Mouse (Mus musculus) heart, adult 2 months (tissue): Measurements from ENCODE around the gene Dnajc8. TPM values are rescaled to one million over a fixed set of nuclear protein-coding genes. Genes with fewer than 3 reads are reported as not detected.

Source experiments
- DNase-seq, 2 experiments: peaks; one replicate each; pipeline ENCODE4 v3.0.0; 2021
- H3K27ac ChIP-seq: fragments of 200-600 bp; 2 replicates; pipeline ENCODE4 v1.8.1; 2022
- H3K27me3 ChIP-seq: fragments of 200-500 bp; 2 replicates; pipeline ENCODE4 v1.6.1; 2012; ENCODE audit warnings: mild to moderate bottlenecking, low read length, inconsistent platforms, mixed read lengths; ENCODE audit not compliant: control insufficient read depth, insufficient read depth
- H3K36me3 ChIP-seq: fragments of 200-500 bp; 2 replicates; pipeline ENCODE4 v1.6.1; 2012; ENCODE audit warnings: low read length, inconsistent platforms; ENCODE audit not compliant: control insufficient read depth, insufficient read depth
- H3K4me1 ChIP-seq: fragments of 200-500 bp; 2 replicates; pipeline ENCODE4 v1.6.1; 2011; ENCODE audit warnings: low read length; ENCODE audit not compliant: control insufficient read depth, insufficient read depth
- H3K4me3 ChIP-seq: fragments of 200-600 bp; 2 replicates; pipeline ENCODE4 v1.8.1; 2022
- H3K79me2 ChIP-seq: fragments of 200-500 bp; replicated peaks from 2 replicates; pipeline ENCODE4 v1.6.1; 2012; ENCODE audit warnings: mild to moderate bottlenecking, inconsistent platforms, low read length, moderate library complexity, mixed read lengths; ENCODE audit not compliant: control insufficient read depth, insufficient read depth
- H3K9ac ChIP-seq: fragments of 200-500 bp; 2 replicates; pipeline ENCODE4 v1.6.1; 2012; ENCODE audit warnings: low read depth, mild to moderate bottlenecking, control low read depth, inconsistent platforms, low read length, mixed read lengths
- CTCF ChIP-seq: fragments of 200-600 bp; IDR thresholded peaks from 2 replicates; pipeline ENCODE4 v1.8.1; 2022; ENCODE audit warnings: antibody characterized with exemption, mild to moderate bottlenecking, moderate library complexity
- EP300 ChIP-seq: fragments of 200-500 bp; IDR thresholded peaks from 2 replicates; pipeline ENCODE4 v1.6.1; 2011; ENCODE audit warnings: low read depth, low read length, control low read depth; ENCODE audit not compliant: insufficient read depth
- POLR2A ChIP-seq: fragments of 200-500 bp; IDR thresholded peaks from 2 replicates; pipeline ENCODE4 v1.6.1; 2011; ENCODE audit warnings: mild to moderate bottlenecking, low read depth, low read length, control low read depth; ENCODE audit not compliant: insufficient read depth
- WGBS: fragments of 180-500 bp; shearing (Covaris S2); methylation state at CpG from one replicate; pipeline ENCODE4 v1.1.7; 2018; 5-methylcytosine and 5-hydroxymethylcytosine counted together
- intact Hi-C: fragments of 180-260 bp; cut with DNase I; formaldehyde crosslinking; loops from one replicate; pipeline ENCODE4 v1.15.1; 2025
- polyA plus RNA-seq: library from polyadenylated mRNA; depleted of rRNA; stranded (reverse); fragments of >200 nt; gene quantifications from 2 replicates; pipeline ENCODE4 v1.2.3, GENCODE M21; 2012
- total RNA-seq, 2 experiments: library from RNA; stranded (reverse); gene quantifications; 2 replicates each; pipeline ENCODE4 v1.2.3; 2021

Gene Dnajc8
- total and polyA plus RNA-seq, 3 experiments: 29.1 to 58.8 (median 53.3) TPM

DNA sequence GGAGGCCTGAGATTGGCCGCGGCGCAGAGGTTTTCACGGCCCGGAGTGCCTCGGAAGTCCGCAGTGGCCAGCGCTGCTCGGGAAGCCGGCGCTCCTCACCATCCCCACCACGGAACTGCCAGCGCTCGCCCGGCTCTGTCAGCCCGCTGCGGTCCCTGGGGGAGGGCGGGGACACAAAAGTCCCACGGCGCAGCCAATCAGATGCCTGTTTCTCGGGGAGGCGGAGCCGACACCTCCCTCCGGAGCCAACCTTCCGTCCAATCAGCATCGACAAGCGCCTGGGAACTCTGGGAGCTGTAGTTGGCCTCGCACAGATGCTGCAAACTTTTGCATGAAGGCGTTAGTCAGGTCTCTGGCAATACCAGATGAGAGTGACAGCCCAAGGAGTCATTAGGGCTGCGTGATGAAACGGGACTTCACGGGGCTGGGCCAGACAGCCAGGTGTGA, 25.0 kb upstream of the Dnajc8 start, which contains the start of gene Sesn2:
Gene Sesn2 (minus strand): TSS at position 150 of the 447 bp plus-strand sequence.
- no peaks in the 10 kb centered on the region for H3K36me3 ChIP-seq
- peaks cover 2% of the 10 kb centered on the region; the same call in 1 of the 2 replicates for H3K4me1 ChIP-seq
- intact Hi-C loops: loop anchor here (5.0 to 10.0 kb wide), 3 partner anchors 158 to 296 kb away; partner anchors contain the start of genes Rcc1 and Ythdf2
- H3K27ac ChIP-seq: peak within 1 kb of the TSS; percentile 66
- DNase-seq: peak; percentile 97 to 99
- peak within 1 kb of the TSS; percentile 68 for H3K4me3 ChIP-seq
- no peaks in the 10 kb centered on the region for H3K27me3 ChIP-seq
- peak; percentile 95 for TF ChIP-seq POLR2A
- peak; percentile 19; the same call in 1 of the 2 replicates for TF ChIP-seq EP300
- TF ChIP-seq CTCF: no peak
- H3K9ac ChIP-seq: peak within 1 kb of the TSS; percentile 72
- H3K79me2 ChIP-seq: no peaks in the 10 kb centered on the region; the same call in 1 of the 2 replicates
- under 1% methylated on average over 31 of the region's 32 CpGs for WGBS

DNA sequence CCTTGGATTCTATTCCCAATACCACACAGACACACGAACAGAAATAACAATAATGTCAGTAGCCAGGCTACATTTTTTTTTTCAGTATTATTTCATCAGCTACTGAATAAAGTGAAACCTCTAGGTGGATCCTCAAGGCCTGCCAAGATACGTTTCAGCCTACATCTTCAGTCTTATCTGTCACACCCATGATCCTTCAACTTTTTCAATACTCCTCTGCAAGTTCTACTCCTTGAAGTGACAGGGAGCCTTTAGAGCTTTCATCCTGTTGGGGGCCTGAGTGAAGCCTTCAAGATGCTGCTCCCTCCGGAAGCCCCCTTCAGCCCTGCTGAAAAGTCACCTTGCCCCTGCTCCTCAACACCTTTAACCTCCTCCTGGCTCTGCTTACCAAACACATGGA, 23.3 kb upstream of the Dnajc8 start:
- no peaks in the 10 kb centered on the region for H3K27me3 ChIP-seq
- H3K36me3 ChIP-seq: no peaks in the 10 kb centered on the region
- no peak overlapping the region for H3K9ac ChIP-seq
- WGBS: 79% methylated on average over 3 of the region's 3 CpGs
- intact Hi-C loops: loop anchor here (5.0 to 10.0 kb wide), 3 partner anchors 160 to 297 kb away; partner anchors contain the start of genes Rcc1 and Ythdf2
- TF ChIP-seq POLR2A (no peak), EP300 (no peak)
- no peak overlapping the region for H3K27ac ChIP-seq
- DNase-seq: no peak
- no peak overlapping the region for H3K4me3 ChIP-seq
- no peaks in the 10 kb centered on the region for H3K79me2 ChIP-seq
- H3K4me1 ChIP-seq: peaks cover 3% of the 10 kb centered on the region

DNA sequence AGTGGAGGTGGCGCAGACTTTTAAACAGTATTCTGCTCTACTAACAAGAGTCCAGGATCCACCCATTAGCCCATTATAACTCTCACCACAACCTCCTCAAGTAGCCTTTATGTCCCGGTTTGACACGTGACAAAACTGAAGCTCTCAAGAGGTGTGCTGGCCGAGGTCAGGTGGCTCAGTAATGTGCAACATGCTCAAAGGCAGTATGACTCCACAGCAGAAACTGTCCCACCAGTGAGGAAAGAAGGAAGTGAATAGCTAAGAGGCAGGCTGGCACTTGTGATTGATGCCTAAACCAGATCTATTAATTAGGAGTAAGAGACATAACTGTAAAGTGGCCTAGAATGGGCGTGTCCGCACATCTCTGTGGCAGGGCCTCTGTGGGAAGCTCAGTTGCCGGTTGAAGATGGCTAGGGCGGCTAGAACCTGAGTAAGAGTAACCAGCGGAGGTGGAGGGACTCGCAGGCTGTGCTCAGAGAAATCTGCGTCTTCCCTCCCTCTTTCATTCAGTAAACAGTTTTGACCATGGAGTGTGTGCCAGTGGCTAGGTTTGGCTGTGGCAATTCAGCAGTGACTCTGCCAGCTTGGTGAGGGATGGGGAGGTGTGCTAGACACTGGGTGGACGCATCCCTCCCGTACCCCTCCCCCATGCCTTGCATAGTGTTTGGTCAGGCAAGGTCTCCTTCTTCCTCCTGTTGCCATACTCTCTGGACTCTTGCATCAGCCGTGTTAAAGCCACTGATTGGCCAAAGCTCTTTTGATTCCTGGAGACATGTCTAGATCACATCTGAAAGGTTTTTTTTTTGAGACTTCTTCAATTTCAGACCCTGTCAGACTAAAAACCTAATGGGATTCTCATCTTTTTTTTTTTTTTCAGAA, 21.7 kb upstream of the Dnajc8 start:
- intact Hi-C loops: loop anchor here (1.0 to 10.0 kb wide), 6 partner anchors 19 to 299 kb away; partner anchors contain the start of genes Atpif1, Phactr4, Rcc1 and Ythdf2
- Histone ChIP-seq H3K79me2 (no peaks in the 10 kb centered on the region), H3K27me3 (no peaks in the 10 kb centered on the region), H3K36me3 (no peaks in the 10 kb centered on the region), H3K4me3 (no peak overlapping the region), H3K27ac (no peak overlapping the region), H3K4me1 (peaks cover 3% of the 10 kb centered on the region), H3K9ac (no peak overlapping the region)
- no peak for TF ChIP-seq POLR2A
- TF ChIP-seq EP300: no peak
- no peak for TF ChIP-seq CTCF
- DNase-seq: no peak
- WGBS: 66% methylated on average over 14 of the region's 14 CpGs

DNA sequence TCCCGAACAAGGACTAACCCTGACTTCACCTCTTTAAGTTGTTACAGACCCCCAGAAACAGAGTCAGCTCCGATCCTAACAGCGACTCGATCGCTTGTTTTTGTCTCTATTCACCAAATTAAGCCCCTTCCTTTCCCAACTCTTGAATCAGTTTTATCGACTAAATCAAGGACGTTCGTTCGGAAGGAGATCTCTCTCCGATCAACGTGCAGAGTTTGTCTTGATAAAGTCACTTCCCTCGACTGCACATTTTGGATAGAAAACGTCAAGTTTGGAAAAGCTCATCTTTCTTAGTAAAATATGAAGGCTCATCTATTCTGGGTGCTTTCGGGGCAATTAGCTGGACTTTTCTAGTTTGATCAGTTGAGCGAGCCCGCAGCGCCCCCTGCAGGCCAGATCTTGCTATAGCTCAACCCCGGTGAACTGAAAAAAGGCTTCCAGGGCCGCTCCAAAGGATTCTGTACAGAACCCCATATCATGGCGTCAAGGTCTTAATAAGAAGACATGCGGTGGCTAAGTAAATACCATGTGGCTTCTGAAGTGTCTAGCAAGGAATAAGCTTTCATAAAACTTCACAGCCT, 20.7 kb upstream of the Dnajc8 start:
- WGBS: 1% methylated on average over 21 of the region's 21 CpGs
- peak; percentile 87 to 90 for DNase-seq
- H3K79me2 ChIP-seq: no peaks in the 10 kb centered on the region
- peak overlapping the region; percentile 76 for H3K4me3 ChIP-seq
- intact Hi-C loops: loop anchor here (1.0 to 10.0 kb wide), 6 partner anchors 18 to 300 kb away; partner anchors contain the start of genes Atpif1, Phactr4, Rcc1 and Ythdf2
- H3K27ac ChIP-seq: peak overlapping the region; percentile 91
- H3K36me3 ChIP-seq: no peaks in the 10 kb centered on the region
- H3K4me1 ChIP-seq: peaks cover 3% of the 10 kb centered on the region
- H3K27me3 ChIP-seq: no peaks in the 10 kb centered on the region
- TF ChIP-seq POLR2A (no peak; the same call in 1 of the 2 replicates), CTCF (peak; percentile 99), EP300 (0 out of 2 replicates have a peak, but pooled peaks have one; percentile 65)
- H3K9ac ChIP-seq: peak overlapping the region; percentile 73

DNA sequence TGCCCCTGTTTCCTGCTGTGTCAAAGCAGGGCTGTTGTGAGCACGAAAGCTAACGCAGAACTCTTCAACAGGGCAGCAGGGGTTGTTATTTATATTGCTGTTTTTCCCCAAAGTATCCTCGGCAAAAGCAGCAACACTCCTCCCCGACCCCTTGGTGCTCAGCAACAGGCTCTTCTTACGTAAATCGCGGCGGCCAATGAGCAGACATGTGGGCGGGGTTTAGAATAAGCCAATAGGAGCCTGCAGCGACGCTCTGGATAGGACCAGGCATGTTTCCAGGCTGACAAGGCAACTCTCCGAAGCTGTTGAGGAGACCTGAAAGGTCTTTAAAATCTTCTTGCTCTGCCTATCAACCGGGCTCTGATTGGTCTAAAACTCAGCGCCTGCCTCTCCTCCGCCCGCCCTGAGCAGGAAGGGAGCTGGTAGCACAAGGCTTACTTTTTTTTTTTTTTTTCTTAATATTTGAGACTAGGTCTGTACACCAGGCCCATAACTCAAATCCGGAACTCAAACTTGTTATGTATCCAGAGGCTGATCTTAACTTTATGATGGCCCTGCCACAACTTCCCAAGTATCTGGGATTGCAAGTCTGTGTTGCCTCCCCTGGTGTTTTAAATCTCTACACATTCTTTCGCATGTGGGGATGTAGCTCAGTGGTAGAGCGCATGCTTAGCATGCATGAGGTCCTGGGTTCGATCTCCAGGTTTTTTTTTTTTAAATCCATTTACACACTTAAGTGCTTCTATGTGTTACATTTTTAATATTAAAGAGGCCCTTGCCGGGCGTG, 19.8 kb upstream of the Dnajc8 start:
- peaks cover 2% of the 10 kb centered on the region for H3K4me1 ChIP-seq
- H3K9ac ChIP-seq: peak overlapping the region; percentile 73
- H3K4me3 ChIP-seq: peak overlapping the region; percentile 76
- TF ChIP-seq EP300 (0 out of 2 replicates have a peak, but pooled peaks have one; percentile 20), CTCF (no peak), POLR2A (peak; percentile 98)
- intact Hi-C loops: loop anchor here (2.0 to 10.0 kb wide), 3 partner anchors 17 to 301 kb away; partner anchors contain the start of genes Atpif1, Phactr4 and Ythdf2
- no peaks in the 10 kb centered on the region for H3K79me2 ChIP-seq
- peak overlapping the region; percentile 91 for H3K27ac ChIP-seq
- no peaks in the 10 kb centered on the region for H3K36me3 ChIP-seq
- peak; percentile 87 to 94 for DNase-seq
- WGBS: 18% methylated on average over 22 of the region's 22 CpGs
- H3K27me3 ChIP-seq: no peaks in the 10 kb centered on the region
